Mouse (Mus musculus): ENCODE measurements around the gene Mgat4d. TPM values are rescaled to one million over a fixed set of nuclear protein-coding genes. Genes with fewer than 3 reads are reported as not detected.

Mgat4d gene
- polyA plus RNA-seq, 1 experiment, result not detected

DNA sequence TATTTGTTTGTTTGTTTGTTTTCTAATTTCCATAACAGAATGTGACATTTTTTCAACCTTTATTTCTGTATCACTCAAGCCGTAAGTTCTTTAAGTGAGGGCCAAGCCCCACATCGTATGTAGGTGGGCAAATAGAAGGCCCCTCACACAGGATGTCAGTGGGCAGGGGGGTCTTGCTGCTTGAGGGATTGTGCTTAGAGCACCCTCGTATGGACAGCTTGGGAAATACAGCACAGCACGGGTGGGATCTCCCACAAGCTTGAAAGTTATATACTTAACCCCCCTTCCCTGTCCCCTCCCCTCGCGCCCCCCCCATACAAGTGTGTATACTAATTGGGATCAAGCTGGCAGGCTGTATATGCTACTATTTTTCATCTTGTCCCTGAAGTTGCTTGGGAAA is 58.6 kb downstream of the Mgat4d start:
- WGBS, result 38% methylated on average over 6 of the region's 6 CpGs

DNA sequence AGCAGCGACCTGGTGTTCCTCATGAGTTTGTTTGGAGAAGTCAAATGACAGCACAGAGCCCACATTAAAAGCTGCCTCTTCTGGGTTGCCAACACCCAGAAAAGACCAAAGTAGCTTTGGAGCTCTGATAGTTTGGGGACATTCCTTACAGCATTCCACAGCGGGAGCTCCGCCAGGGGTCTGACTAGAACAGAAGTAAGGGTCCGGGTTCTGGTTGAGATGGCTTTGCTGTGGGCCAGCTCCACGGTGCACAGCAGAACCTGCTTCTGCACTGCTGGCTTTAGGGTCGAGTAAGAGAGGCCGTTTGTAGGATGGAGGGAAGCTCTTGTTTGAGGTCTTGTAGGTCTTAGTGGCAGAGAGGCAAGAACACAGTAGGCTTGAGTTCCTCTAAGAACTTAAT is 60.2 kb downstream of the Mgat4d start:
- Histone ChIP-seq H3K4me1 (ENCODE audit: control insufficient read depth, insufficient read depth, low read length) (no peaks in the 10 kb centered on the region), H3K4me3 (ENCODE audit: insufficient read depth, low read depth, low read length) (no peak overlapping the region), H3K27ac (ENCODE audit: insufficient read depth, low read depth, low read length) (no peak overlapping the region)
- 90% methylated on average over 7 of the region's 7 CpGs for WGBS
- TF ChIP-seq POLR2A (IDR thresholded peaks at IDR 0.05; ENCODE audit: insufficient read depth, low read depth, low read length) (no peak), CTCF (IDR thresholded peaks at IDR 0.05; ENCODE audit: insufficient read depth, low read depth, low read length) (no peak)

More for the DNA sequence above, 58.6 kb downstream of the Mgat4d start:
- no peak overlapping the region for H3K27ac ChIP-seq (ENCODE audit: insufficient read depth, low read depth, low read length)
- H3K4me3 ChIP-seq (ENCODE audit: insufficient read depth, low read depth, low read length), result no peak overlapping the region
- H3K4me1 ChIP-seq (ENCODE audit: control insufficient read depth, insufficient read depth, low read length), result no peaks in the 10 kb centered on the region
- TF ChIP-seq POLR2A (IDR thresholded peaks at IDR 0.05; ENCODE audit: insufficient read depth, low read depth, low read length) (no peak), CTCF (IDR thresholded peaks at IDR 0.05; ENCODE audit: insufficient read depth, low read depth, low read length) (no peak)

DNA sequence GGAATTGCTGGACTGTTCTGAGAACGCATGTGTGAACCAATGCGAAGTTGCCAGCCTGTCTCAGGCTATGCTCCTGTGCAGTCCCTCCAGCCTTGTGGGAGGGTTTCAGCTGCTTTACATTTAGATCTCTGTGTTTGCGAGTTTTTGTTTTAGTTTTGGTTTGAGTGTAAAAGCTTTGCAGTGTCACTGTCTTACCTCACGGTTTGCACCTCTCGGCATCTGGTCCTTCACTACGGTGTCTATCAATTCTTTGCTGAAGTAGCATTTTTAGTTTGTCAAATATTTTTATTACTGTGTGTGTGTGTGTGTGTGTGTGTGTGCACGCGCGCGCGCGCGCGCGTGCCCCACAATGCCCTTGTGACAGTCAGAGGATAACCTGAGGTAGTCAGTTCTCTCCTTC is 68.6 kb downstream of the Mgat4d start:
- H3K4me3 ChIP-seq (ENCODE audit: insufficient read depth, low read depth, low read length), result no peak overlapping the region
- no peak overlapping the region for H3K27ac ChIP-seq (ENCODE audit: insufficient read depth, low read depth, low read length)
- no peaks in the 10 kb centered on the region for H3K4me1 ChIP-seq (ENCODE audit: control insufficient read depth, insufficient read depth, low read length)
- WGBS, result over 99% methylated on average over 15 of the region's 15 CpGs
- no peak for TF ChIP-seq POLR2A (IDR thresholded peaks at IDR 0.05; ENCODE audit: insufficient read depth, low read depth, low read length)
- no peak for TF ChIP-seq CTCF (IDR thresholded peaks at IDR 0.05; ENCODE audit: insufficient read depth, low read depth, low read length)

DNA sequence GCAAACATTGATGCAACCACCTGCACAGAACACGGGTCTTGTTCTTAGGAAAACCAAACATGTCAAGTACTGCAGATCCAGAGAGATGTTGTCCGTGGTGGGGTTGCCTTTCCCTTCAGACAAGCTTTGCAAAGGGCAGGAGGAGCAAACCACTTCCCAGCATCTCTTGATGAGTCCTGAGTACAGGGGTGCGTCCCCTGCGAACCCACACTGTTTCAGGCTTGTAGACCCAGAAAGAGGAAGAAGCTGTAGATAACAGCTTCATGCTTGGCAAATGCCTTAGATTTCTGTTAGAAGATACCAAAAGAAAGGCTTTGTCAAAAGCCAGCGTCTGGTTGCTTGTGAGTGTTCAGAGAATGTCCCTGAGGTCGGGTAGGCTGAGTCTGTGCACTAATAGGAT is 69.7 kb downstream of the Mgat4d start:
- 85% methylated on average over 6 of the region's 6 CpGs for WGBS
- TF ChIP-seq CTCF (IDR thresholded peaks at IDR 0.05; ENCODE audit: insufficient read depth, low read depth, low read length) (no peak), POLR2A (IDR thresholded peaks at IDR 0.05; ENCODE audit: insufficient read depth, low read depth, low read length) (no peak)

DNA sequence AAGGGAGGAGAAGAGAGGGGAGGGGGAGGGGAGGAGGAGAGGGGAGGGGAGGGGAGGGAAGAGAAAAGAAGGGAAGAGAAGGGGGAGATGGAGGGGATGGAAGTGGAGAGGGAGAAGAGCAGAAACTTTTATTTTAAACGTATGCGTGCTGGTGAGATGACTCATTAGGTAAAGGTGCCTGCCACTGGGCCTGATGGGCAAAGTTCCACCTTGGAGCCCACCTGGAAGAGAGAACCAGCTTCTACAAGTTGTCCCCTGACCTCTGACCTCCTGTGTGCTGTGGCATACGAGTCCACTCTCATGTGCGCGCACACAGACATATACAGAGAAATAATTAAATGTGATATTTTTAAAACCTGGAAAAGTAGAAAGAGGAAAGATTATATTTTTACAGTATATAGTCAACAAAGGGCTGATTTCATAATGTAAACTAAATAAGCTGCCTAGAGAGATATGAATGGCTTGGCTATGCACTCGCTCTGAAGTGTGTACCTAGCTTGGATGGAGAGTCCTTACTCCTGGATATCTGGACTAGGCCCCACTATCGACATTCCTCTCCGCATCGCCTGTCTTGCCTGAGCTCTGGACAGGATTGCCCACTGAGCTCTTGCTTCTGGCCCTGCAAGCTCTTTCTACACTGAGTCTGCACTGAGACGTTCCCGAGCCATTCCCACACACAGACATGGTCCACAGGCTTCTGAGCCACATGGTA is 70.7 kb downstream of the Mgat4d start:
- WGBS, result 91% methylated on average over 11 of the region's 11 CpGs
- Histone ChIP-seq H3K4me1 (ENCODE audit: control insufficient read depth, insufficient read depth, low read length) (no peaks in the 10 kb centered on the region), H3K27ac (ENCODE audit: insufficient read depth, low read depth, low read length) (no peak overlapping the region), H3K4me3 (ENCODE audit: insufficient read depth, low read depth, low read length) (no peak overlapping the region)
- TF ChIP-seq POLR2A (IDR thresholded peaks at IDR 0.05; ENCODE audit: insufficient read depth, low read depth, low read length) (no peak), CTCF (IDR thresholded peaks at IDR 0.05; ENCODE audit: insufficient read depth, low read depth, low read length) (no peak)

More for the DNA sequence above, 69.7 kb downstream of the Mgat4d start:
- H3K4me3 ChIP-seq (ENCODE audit: insufficient read depth, low read depth, low read length), result no peak overlapping the region
- H3K4me1 ChIP-seq (ENCODE audit: control insufficient read depth, insufficient read depth, low read length), result no peaks in the 10 kb centered on the region
- no peak overlapping the region for H3K27ac ChIP-seq (ENCODE audit: insufficient read depth, low read depth, low read length)

DNA sequence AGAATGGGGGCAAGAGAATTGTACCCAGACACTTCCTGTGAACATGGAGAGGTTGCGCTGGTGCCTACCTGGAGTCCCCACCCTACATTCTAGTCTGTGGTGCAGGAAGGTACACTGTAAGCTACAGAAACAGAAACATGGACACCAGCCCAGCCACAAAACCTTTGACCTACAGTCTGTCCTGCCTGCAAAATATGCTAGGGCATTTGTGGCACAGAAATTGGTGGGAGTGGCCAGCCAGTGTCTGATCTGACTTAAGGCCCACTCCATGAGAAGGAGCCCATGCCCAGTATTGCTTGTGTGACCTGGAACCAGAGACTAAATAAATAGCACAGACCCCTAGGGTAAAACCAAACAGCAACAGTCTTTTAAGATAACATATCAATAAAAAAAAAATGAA is 73.1 kb downstream of the Mgat4d start:
- no peak overlapping the region for H3K4me3 ChIP-seq (ENCODE audit: insufficient read depth, low read depth, low read length)
- H3K27ac ChIP-seq (ENCODE audit: insufficient read depth, low read depth, low read length), result no peak overlapping the region
- H3K4me1 ChIP-seq (ENCODE audit: control insufficient read depth, insufficient read depth, low read length), result no peaks in the 10 kb centered on the region
- WGBS, result 97% methylated on average over 1 of the region's 1 CpGs
- TF ChIP-seq POLR2A (IDR thresholded peaks at IDR 0.05; ENCODE audit: insufficient read depth, low read depth, low read length), result no peak
- TF ChIP-seq CTCF (IDR thresholded peaks at IDR 0.05; ENCODE audit: insufficient read depth, low read depth, low read length), result no peak

DNA sequence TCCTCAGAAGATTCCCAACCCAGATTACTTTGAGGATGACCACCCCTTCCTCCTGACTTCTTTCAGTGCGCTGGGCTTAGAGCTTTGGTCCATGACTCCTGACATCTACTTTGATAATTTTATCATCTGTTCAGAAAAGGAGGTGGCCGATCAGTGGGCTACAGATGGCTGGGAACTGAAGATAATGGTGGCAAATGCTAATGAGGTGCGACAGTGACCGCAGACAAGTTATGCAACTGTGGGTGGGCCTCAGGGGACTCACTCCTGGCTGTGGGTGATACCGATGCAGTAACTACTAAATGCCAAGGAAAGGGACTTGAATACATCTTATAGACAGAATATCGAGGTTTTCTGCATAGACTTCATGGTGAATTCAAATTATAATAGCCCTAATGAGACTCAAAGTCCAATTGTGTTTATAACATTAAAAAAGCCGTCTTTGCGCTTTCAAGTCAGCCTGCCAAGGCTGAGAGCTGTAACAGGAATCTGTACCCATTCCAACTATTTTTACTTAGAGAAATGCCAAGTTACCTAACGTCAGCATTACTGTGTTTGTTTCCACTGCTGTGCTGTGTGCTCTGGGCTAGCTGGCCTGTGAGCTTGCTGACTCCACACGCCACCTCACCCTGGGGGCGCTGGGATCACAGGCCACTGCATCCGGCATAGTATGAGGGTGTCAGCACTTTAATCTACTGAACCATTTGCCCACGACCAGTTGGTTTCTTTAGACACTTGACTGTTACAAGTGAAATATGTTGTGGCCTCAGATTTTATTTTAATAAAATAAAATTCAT is 75.0 kb downstream of the Mgat4d start:
- Histone ChIP-seq H3K4me3 (ENCODE audit: insufficient read depth, low read depth, low read length) (no peak overlapping the region), H3K4me1 (ENCODE audit: control insufficient read depth, insufficient read depth, low read length) (no peaks in the 10 kb centered on the region), H3K27ac (ENCODE audit: insufficient read depth, low read depth, low read length) (no peak overlapping the region)
- TF ChIP-seq CTCF (IDR thresholded peaks at IDR 0.05; ENCODE audit: insufficient read depth, low read depth, low read length) (no peak), POLR2A (IDR thresholded peaks at IDR 0.05; ENCODE audit: insufficient read depth, low read depth, low read length) (no peak)
- 73% methylated on average over 13 of the region's 13 CpGs for WGBS

DNA sequence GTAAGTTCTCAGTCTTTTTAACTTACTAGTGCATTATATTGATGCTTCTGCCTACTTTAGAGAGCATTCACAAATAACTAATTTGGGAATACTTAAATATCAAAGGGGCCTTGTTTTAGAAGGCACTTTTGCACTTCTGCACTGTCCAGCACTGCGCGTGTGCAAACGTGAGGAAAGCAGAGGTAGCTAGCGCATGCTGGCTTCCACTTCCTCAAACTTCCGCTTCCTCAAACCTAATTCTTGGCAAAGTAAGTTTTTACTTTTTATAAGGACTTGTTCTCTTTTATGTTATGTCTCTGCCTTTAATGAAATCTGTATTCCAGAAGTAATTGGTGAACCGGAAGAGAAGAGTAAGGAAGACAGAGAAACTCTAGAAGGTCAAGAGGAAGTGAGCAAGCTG is 76.9 kb downstream of the Mgat4d start:
- TF ChIP-seq CTCF (IDR thresholded peaks at IDR 0.05; ENCODE audit: insufficient read depth, low read depth, low read length) (no peak), POLR2A (IDR thresholded peaks at IDR 0.05; ENCODE audit: insufficient read depth, low read depth, low read length) (no peak)
- H3K4me1 ChIP-seq (ENCODE audit: control insufficient read depth, insufficient read depth, low read length), result no peaks in the 10 kb centered on the region

DNA sequence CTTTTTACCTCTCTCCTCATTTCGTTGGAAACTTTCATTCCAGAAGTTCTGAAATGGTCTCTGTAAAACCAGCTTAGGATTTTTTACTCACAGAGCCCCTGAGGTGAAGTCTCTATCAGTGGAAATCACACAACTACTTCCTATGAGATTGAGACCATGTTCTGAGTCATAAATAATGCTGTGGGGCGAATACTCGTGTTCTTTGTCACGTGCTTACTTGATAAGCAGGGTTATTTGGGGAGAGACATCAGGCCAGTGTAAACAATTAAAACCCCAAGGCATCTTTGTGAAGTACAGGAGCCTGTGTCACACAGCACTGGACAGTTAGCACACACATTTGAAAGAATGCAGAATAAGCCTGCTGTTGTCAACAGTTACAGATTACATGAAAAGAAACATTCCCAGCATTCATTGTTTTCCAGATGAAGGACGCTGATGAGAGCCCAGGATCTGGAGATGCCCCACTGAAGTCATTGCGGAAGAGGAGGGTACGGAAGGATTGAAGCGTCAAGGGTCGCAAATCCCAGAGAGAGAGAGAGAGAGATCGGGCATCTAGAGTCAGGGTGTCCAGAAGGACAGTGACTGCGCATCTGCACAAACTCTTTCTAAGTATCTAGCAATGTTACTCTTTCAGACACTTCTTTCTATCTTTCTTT is 78.0 kb downstream of the Mgat4d start:
- TF ChIP-seq CTCF (IDR thresholded peaks at IDR 0.05; ENCODE audit: insufficient read depth, low read depth, low read length), result no peak
- TF ChIP-seq POLR2A (IDR thresholded peaks at IDR 0.05; ENCODE audit: insufficient read depth, low read depth, low read length), result no peak
- Histone ChIP-seq H3K4me1 (ENCODE audit: control insufficient read depth, insufficient read depth, low read length) (no peaks in the 10 kb centered on the region), H3K4me3 (ENCODE audit: insufficient read depth, low read depth, low read length) (no peak overlapping the region), H3K27ac (ENCODE audit: insufficient read depth, low read depth, low read length) (no peak overlapping the region)
- WGBS, result 79% methylated on average over 11 of the region's 11 CpGs

More for the DNA sequence above, 76.9 kb downstream of the Mgat4d start:
- H3K4me3 ChIP-seq (ENCODE audit: insufficient read depth, low read depth, low read length), result no peak overlapping the region
- 92% methylated on average over 6 of the region's 6 CpGs for WGBS
- H3K27ac ChIP-seq (ENCODE audit: insufficient read depth, low read depth, low read length), result no peak overlapping the region
